In the genomic region with DNA sequence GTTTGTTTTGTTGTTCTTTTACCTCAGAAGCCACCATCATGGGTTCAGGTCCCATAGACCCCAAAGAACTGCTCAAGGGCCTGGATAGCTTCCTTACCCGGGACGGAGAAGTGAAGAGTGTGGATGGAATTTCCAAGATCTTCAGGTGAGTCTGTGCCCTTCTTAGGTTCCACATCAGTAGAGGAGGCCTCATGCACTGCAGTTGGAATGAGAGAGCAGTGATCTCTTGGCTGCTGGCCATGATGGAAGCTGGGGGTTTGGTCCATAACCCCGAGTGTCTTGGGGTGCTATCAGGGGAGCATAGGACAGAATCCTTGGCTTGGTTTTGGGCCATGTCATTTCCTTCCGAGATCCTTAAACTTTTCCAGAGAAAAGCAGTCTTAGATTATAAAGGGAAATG, we compare ENCODE assay signal across 14 mouse cellular contexts.
"Had no signal": no experiment of that assay in that cellular context is flagged by ENCODE, and none has a peak within 500 bp of the region (broad histone marks: within the 10 kb centered on the region; RNA-seq: fewer than 3 reads in every experiment).

No protein-coding gene starts in this region.

- H3K27me3 ChIP-seq: intestine, embryonic 15.5 days; limb, embryonic 13.5 days; neural tube, embryonic 12.5 days had no signal

- H3K9ac ChIP-seq: intestine, embryonic 15.5 days; limb, embryonic 13.5 days; lung, embryonic 14.5 days; neural tube, embryonic 12.5 days had no signal

- ATAC-seq: intestine, embryonic 15.5 days had no signal

- H3K27ac ChIP-seq: intestine, embryonic 15.5 days; limb, embryonic 13.5 days; midbrain, embryonic 10.5 days; neural tube, embryonic 12.5 days; stomach, postnatal 0 days had no signal

- DNase-seq: kidney, adult 8-10 months; kidney, postnatal 10 days; left cerebral cortex, postnatal 4 days; lung, embryonic 14.5 days; lung, postnatal 10 days; lung, postnatal 4 days; midbrain, embryonic 14.5 days; thymus, adult 2 months; thymus, postnatal 25 days had no signal

- H3K4me3 ChIP-seq: intestine, embryonic 15.5 days; limb, embryonic 13.5 days; midbrain, embryonic 10.5 days; neural tube, embryonic 12.5 days had no signal

- H3K9me3 ChIP-seq: intestine, embryonic 15.5 days; limb, embryonic 13.5 days; midbrain, embryonic 10.5 days; neural tube, embryonic 12.5 days had no signal

- H3K4me2 ChIP-seq: intestine, embryonic 15.5 days; limb, embryonic 13.5 days; lung, embryonic 14.5 days; neural tube, embryonic 12.5 days had no signal
